Mouse (Mus musculus) bone marrow macrophage, adult 2 months (primary cell): ENCODE measurements around the gene Thada.

Source experiments
- CTCF ChIP-seq: IDR thresholded peaks from 2 replicates; pipeline ENCODE4 v1.5.1; 2012; ENCODE audit warnings: low read depth, mild to moderate bottlenecking, low read length, moderate library complexity
- POLR2A ChIP-seq: IDR thresholded peaks from 2 replicates; pipeline ENCODE4 v1.6.1; 2012; ENCODE audit warnings: mild to moderate bottlenecking, low read depth, low read length, borderline replicate concordance

DNA sequence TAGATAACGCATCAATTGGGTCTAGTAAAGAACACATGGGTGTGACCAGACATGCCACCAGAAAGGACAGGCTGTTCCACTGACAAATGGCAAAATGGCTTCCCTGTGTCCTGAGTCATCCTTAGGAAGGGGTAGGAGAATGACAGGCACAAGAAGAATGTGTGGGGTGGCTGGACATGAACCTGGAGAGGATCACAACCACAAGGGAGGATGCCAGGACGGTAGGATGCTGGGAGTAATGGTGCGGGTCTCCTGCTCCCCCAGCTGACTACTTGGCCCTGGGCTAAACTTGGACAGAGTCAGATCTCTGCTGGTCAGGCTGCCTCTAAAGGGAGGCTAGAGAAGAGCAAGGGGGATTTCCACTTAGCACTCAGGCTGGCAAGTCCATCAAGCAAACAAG lies 270.2 kb downstream of the Thada start:
- TF ChIP-seq POLR2A (no peak), CTCF (no peak)
